Mouse (Mus musculus): ENCODE data around the gene Olfr432. TPM values are rescaled to one million over a fixed set of nuclear protein-coding genes. Genes with fewer than 3 reads are reported as not detected.
A peak's percentile ranks its signal among the peaks of the same experiment; 100 is the strongest.

The Olfr432 gene
- polyA plus RNA-seq, 1 experiment from 2014 or later, result not detected

DNA sequence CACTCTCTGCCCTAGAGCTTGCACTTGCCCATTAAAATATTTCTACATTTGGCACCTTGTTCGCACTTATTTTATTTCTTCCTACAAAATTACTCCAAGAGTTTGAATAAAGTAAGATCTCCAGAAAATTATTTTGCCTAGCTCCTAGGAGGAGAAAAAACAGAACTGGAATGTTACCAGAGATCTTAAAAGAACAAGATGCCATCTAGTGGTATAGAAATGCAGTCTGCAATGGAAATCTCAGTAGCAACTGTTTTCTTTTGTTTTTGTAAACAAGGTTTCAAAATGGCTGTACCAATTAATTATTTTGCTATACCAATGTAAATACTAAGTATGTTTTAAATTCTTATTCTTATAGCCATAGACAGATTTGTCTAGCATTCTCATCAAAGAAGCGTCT, 54.7 kb downstream of the Olfr432 start:
- DNase-seq (ENCODE audit: low spot score), result peak; percentile 75
- H3K4me1 ChIP-seq (replicated peaks; ENCODE audit: insufficient read depth, low read length), result no peaks in the 10 kb centered on the region
- no peak for ATAC-seq (replicated peaks; ENCODE audit: low FRiP score, low read depth)
- peak; percentile 68 for TF ChIP-seq CTCF (IDR thresholded peaks at IDR 0.05; ENCODE audit: low read depth)
- H3K4me2 ChIP-seq (ENCODE audit: low read length), result no peak overlapping the region
- no peaks in the 10 kb centered on the region for H3K27me3 ChIP-seq (ENCODE audit: insufficient read depth, low read length)
- no peak overlapping the region for H3K9ac ChIP-seq (ENCODE audit: low read depth, low read length)
- no peaks in the 10 kb centered on the region for H3K36me3 ChIP-seq (ENCODE audit: insufficient read depth, low read length)
- WGBS, result 54% methylated on average over 2 of the region's 2 CpGs
- no peak overlapping the region for H3K27ac ChIP-seq
- H3K4me3 ChIP-seq (replicated peaks; ENCODE audit: low read depth, low read length), result no peak overlapping the region
- no peaks in the 10 kb centered on the region for H3K9me3 ChIP-seq (replicated peaks; ENCODE audit: low read length)

Other genes with a start within 250 kb of the Olfr432 start
- 1.4 and 1.9 TPM in 2 replicates for gene Ifi211, start 136.2 kb upstream of the Olfr432 start, polyA plus RNA-seq (2015; fragmentation: Nextera tagmentation; extraction: Ambion mirVana)
- gene Mndal, start 106.7 kb upstream of the Olfr432 start, polyA plus RNA-seq (2015; fragmentation: Nextera tagmentation; extraction: Ambion mirVana), result 13.5 and 15.9 TPM in 2 replicates
- gene Ifi203, start 106.5 kb upstream of the Olfr432 start, polyA plus RNA-seq (2015; fragmentation: Nextera tagmentation; extraction: Ambion mirVana), result 7.7 TPM in 2 replicates
- not detected in 2 replicates for gene Ifi202b, start 66.5 kb upstream of the Olfr432 start, polyA plus RNA-seq (2015; fragmentation: Nextera tagmentation; extraction: Ambion mirVana)
- 0.24 and 0.48 TPM in 2 replicates for gene Ifi205, start 17.4 kb upstream of the Olfr432 start, polyA plus RNA-seq (2015; fragmentation: Nextera tagmentation; extraction: Ambion mirVana)
- gene Olfr433, start 8.5 kb upstream of the Olfr432 start, polyA plus RNA-seq (2015; fragmentation: Nextera tagmentation; extraction: Ambion mirVana), result not detected in 2 replicates
- not detected in 2 replicates for gene Olfr430, start 17.4 kb downstream of the Olfr432 start, polyA plus RNA-seq (2015; fragmentation: Nextera tagmentation; extraction: Ambion mirVana)
- gene Olfr429, start 35.1 kb downstream of the Olfr432 start, polyA plus RNA-seq (2015; fragmentation: Nextera tagmentation; extraction: Ambion mirVana), result not detected in 2 replicates
- not detected in 2 replicates for gene Olfr427, start 47.7 kb downstream of the Olfr432 start, polyA plus RNA-seq (2015; fragmentation: Nextera tagmentation; extraction: Ambion mirVana)
- gene Olfr231, start 72.0 kb downstream of the Olfr432 start, polyA plus RNA-seq (2015; fragmentation: Nextera tagmentation; extraction: Ambion mirVana), result not detected in 2 replicates
- gene Olfr424, start 82.3 kb downstream of the Olfr432 start, polyA plus RNA-seq (2015; fragmentation: Nextera tagmentation; extraction: Ambion mirVana), result not detected in 2 replicates
- gene Olfr420, start 106.4 kb downstream of the Olfr432 start, polyA plus RNA-seq (2015; fragmentation: Nextera tagmentation; extraction: Ambion mirVana), result not detected in 2 replicates
- gene Spta1, start 123.6 kb downstream of the Olfr432 start, polyA plus RNA-seq (2015; fragmentation: Nextera tagmentation; extraction: Ambion mirVana), result 0.08 and 0.12 TPM in 2 replicates
- gene Olfr419, start 202.9 kb downstream of the Olfr432 start, polyA plus RNA-seq (2015; fragmentation: Nextera tagmentation; extraction: Ambion mirVana), result not detected in 2 replicates